Mouse (Mus musculus) olfactory bulb, adult 2 months (tissue): Measurements from ENCODE around the gene Cacna1c. TPM values are rescaled to one million over a fixed set of nuclear protein-coding genes. Genes with fewer than 3 reads are reported as not detected.
A peak's percentile ranks its signal among the peaks of the same experiment; 100 is the strongest.

Source experiments
- H3K27ac ChIP-seq: fragments of 200-500 bp; 2 replicates; pipeline ENCODE4 v1.5.1; 2012; ENCODE audit warnings: low read depth, low read length; ENCODE audit not compliant: insufficient read depth
- H3K4me1 ChIP-seq: fragments of 200-500 bp; 2 replicates; pipeline ENCODE4 v1.6.1; 2012; ENCODE audit warnings: low read length; ENCODE audit not compliant: control insufficient read depth, insufficient read depth
- H3K4me3 ChIP-seq: fragments of 200-500 bp; 2 replicates; pipeline ENCODE4 v1.5.1; 2012; ENCODE audit warnings: mild to moderate bottlenecking, low read depth, low read length, moderate library complexity; ENCODE audit not compliant: insufficient read depth
- CTCF ChIP-seq: fragments of 200-500 bp; IDR thresholded peaks from 2 replicates; pipeline ENCODE4 v1.5.1; 2012; ENCODE audit warnings: low read depth, mild to moderate bottlenecking, low read length, moderate library complexity; ENCODE audit not compliant: insufficient read depth
- POLR2A ChIP-seq: fragments of 200-500 bp; IDR thresholded peaks from 2 replicates; pipeline ENCODE4 v1.6.1; 2012; ENCODE audit warnings: mild to moderate bottlenecking, low read depth, low read length, moderate library complexity; ENCODE audit not compliant: insufficient read depth
- WGBS: fragments of 180-500 bp; shearing (Covaris S2); methylation state at CpG from one replicate; pipeline ENCODE4 v1.1.7; 2018; 5-methylcytosine and 5-hydroxymethylcytosine counted together
- polyA plus RNA-seq: library from polyadenylated mRNA; stranded (reverse); fragments of >200 nt; gene quantifications from 2 replicates; pipeline ENCODE4 v1.2.4, GENCODE M21; 2012; ENCODE audit warnings: low replicate concordance; ENCODE audit not compliant: missing spikeins, insufficient read depth, insufficient read length

Cacna1c gene
- polyA plus RNA-seq, 1 experiment = 35.8 TPM

GRCm38 (mm10) chr6:118983471-118984040 lies 212.7 kb downstream of the Cacna1c start:
- no peak overlapping the region for H3K4me3 ChIP-seq
- TF ChIP-seq POLR2A (no peak), CTCF (no peak)
- H3K4me1 ChIP-seq = peaks cover 37% of the 10 kb centered on the region
- no peak overlapping the region for H3K27ac ChIP-seq
- 84% methylated on average over 8 of the region's 8 CpGs for WGBS

GRCm38 (mm10) chr6:118980265-118980664 lies 216.0 kb downstream of the Cacna1c start:
- 0 out of 2 replicates have a peak overlapping the region, but pooled peaks have one; percentile 31 for H3K27ac ChIP-seq
- WGBS = 55% methylated on average over 12 of the region's 12 CpGs
- TF ChIP-seq POLR2A (no peak), CTCF (no peak)

GRCm38 (mm10) chr6:118977443-118978271 lies 218.6 kb downstream of the Cacna1c start:
- Histone ChIP-seq H3K27ac (peak overlapping the region; percentile 74), H3K4me3 (no peak overlapping the region), H3K4me1 (peaks cover 39% of the 10 kb centered on the region)
- no peak for TF ChIP-seq CTCF
- TF ChIP-seq POLR2A = no peak
- 16% methylated on average over 10 of the region's 10 CpGs for WGBS

More at GRCm38 (mm10) chr6:118980265-118980664, 216.0 kb downstream of the Cacna1c start:
- Histone ChIP-seq H3K4me3 (no peak overlapping the region), H3K4me1 (peaks cover 50% of the 10 kb centered on the region)

GRCm38 (mm10) chr6:118976617-118977016 lies 219.6 kb downstream of the Cacna1c start:
- WGBS = 52% methylated on average over 14 of the region's 14 CpGs
- TF ChIP-seq POLR2A (no peak), CTCF (no peak)

GRCm38 (mm10) chr6:118971844-118972531 lies 224.2 kb downstream of the Cacna1c start:
- TF ChIP-seq CTCF (no peak), POLR2A (no peak)
- H3K4me3 ChIP-seq = no peak overlapping the region
- WGBS = 57% methylated on average over 9 of the region's 10 CpGs
- no peak overlapping the region for H3K27ac ChIP-seq
- peaks cover 25% of the 10 kb centered on the region for H3K4me1 ChIP-seq

More at GRCm38 (mm10) chr6:118976617-118977016, 219.6 kb downstream of the Cacna1c start:
- peaks cover 36% of the 10 kb centered on the region for H3K4me1 ChIP-seq
- H3K27ac ChIP-seq = 0 out of 2 replicates have a peak overlapping the region, but pooled peaks have one; percentile 39
- no peak overlapping the region for H3K4me3 ChIP-seq

- no peak overlapping the region for H3K4me3 ChIP-seq
- no peak overlapping the region for H3K27ac ChIP-seq
- WGBS = 77% methylated on average over 4 of the region's 4 CpGs
- TF ChIP-seq CTCF (no peak), POLR2A (no peak)
- peaks cover 29% of the 10 kb centered on the region for H3K4me1 ChIP-seq
These were observed 227.4 kb downstream of the Cacna1c start for GRCm38 (mm10) chr6:118968776-118969175.

- H3K4me3 ChIP-seq = no peak overlapping the region
- TF ChIP-seq CTCF (no peak), POLR2A (no peak)
- H3K27ac ChIP-seq = no peak overlapping the region
- 38% methylated on average over 4 of the region's 4 CpGs for WGBS
- H3K4me1 ChIP-seq = peaks cover 28% of the 10 kb centered on the region
These were observed 229.3 kb downstream of the Cacna1c start for GRCm38 (mm10) chr6:118966904-118967303.

- WGBS = 34% methylated on average over 2 of the region's 2 CpGs
- Histone ChIP-seq H3K27ac (peak overlapping the region; percentile 15; the same call in 1 of the 2 replicates), H3K4me1 (peaks cover 25% of the 10 kb centered on the region), H3K4me3 (no peak overlapping the region)
- TF ChIP-seq POLR2A (no peak), CTCF (no peak)
These were observed 230.6 kb downstream of the Cacna1c start for GRCm38 (mm10) chr6:118965577-118965976.

GRCm38 (mm10) chr6:118963806-118964205 lies 232.4 kb downstream of the Cacna1c start:
- 38% methylated on average over 6 of the region's 6 CpGs for WGBS
- H3K27ac ChIP-seq = peak overlapping the region; percentile 38; the same call in 1 of the 2 replicates

More at GRCm38 (mm10) chr6:118963806-118964205, 232.4 kb downstream of the Cacna1c start:
- TF ChIP-seq POLR2A (no peak), CTCF (no peak)
- H3K4me3 ChIP-seq = no peak overlapping the region
- H3K4me1 ChIP-seq = peaks cover 25% of the 10 kb centered on the region
